Mouse (Mus musculus) forebrain, postnatal 0 days (tissue): Measurements from ENCODE around the gene Npy4r. TPM values are rescaled to one million over a fixed set of nuclear protein-coding genes. Genes with fewer than 3 reads are reported as not detected.

Experiments used
- ATAC-seq: fragments of 200-750 bp; cut with Nextera tagmentation; 2 replicates; pipeline ENCODE4 v1.8.0; 2017; ENCODE audit warnings: mild to moderate bottlenecking, moderate library complexity
- DNase-seq: peaks from one replicate; pipeline ENCODE4 v3.0.0-alpha.2; 2015
- H3K27ac ChIP-seq: fragments of 300-500 bp; sonication (generic); 2 replicates; pipeline ENCODE4 v1.5.1; 2014; ENCODE audit warnings: low read depth, mild to moderate bottlenecking, antibody characterized with exemption, low read length, moderate library complexity, mixed read lengths
- H3K27me3 ChIP-seq: fragments of 300-500 bp; sonication (generic); 2 replicates; pipeline ENCODE4 v1.6.1; 2014; ENCODE audit warnings: mild to moderate bottlenecking, low read length, mixed read lengths; ENCODE audit not compliant: insufficient read depth
- H3K36me3 ChIP-seq: fragments of 300-500 bp; sonication (generic); 2 replicates; pipeline ENCODE4 v1.6.1; 2014; ENCODE audit warnings: mild to moderate bottlenecking, moderate library complexity; ENCODE audit not compliant: insufficient read depth
- H3K4me1 ChIP-seq: fragments of 300-500 bp; sonication (generic); 2 replicates; pipeline ENCODE4 v1.6.1; 2014; ENCODE audit warnings: antibody characterized with exemption; ENCODE audit not compliant: insufficient read depth
- H3K4me2 ChIP-seq: fragments of 300-500 bp; sonication (generic); 2 replicates; pipeline ENCODE4 v1.6.1; 2014; ENCODE audit warnings: low read depth, mild to moderate bottlenecking, moderate library complexity
- H3K4me3 ChIP-seq: fragments of 300-500 bp; sonication (generic); 2 replicates; pipeline ENCODE4 v1.5.1; 2014; ENCODE audit warnings: low read depth, low read length, mixed read lengths
- H3K9ac ChIP-seq: fragments of 300-500 bp; sonication (generic); 2 replicates; pipeline ENCODE4 v1.6.1; 2014; ENCODE audit warnings: mild to moderate bottlenecking
- H3K9me3 ChIP-seq: fragments of 300-500 bp; sonication (generic); 2 replicates; pipeline ENCODE4 v1.6.1; 2016; ENCODE audit warnings: low read length
- CTCF ChIP-seq: sonication (generic); IDR thresholded peaks from 2 replicates; pipeline ENCODE4 v1.5.1; 2016; ENCODE audit warnings: antibody characterized with exemption, control low read depth, low read depth
- WGBS: fragments of 180-500 bp; shearing (Covaris S2); extraction: QIAGEN DNeasy Blood & Tissue Kit; methylation state at CpG from one replicate; pipeline ENCODE4 v1.1.7; 2014; 5-methylcytosine and 5-hydroxymethylcytosine counted together
- polyA plus RNA-seq: library from polyadenylated mRNA; unstranded; fragments of >200 nt; fragmentation: Nextera tagmentation; extraction: Ambion mirVana; gene quantifications from 2 replicates; pipeline ENCODE4 v1.2.1, GENCODE M21; 2015
- total RNA-seq: library from RNA; depleted of rRNA; stranded (reverse); fragments of >200 nt; gene quantifications from 2 replicates; pipeline ENCODE4 v1.2.3, GENCODE M21; 2014

Gene Npy4r
- total and polyA plus RNA-seq, 2 experiments from 2014 or later = 0.10 to 0.19 TPM

- H3K4me3 ChIP-seq = no peak overlapping the region
These were observed 32.0 kb downstream of the Npy4r start for GRCm38 (mm10) chr14:34120016-34120910.

GRCm38 (mm10) chr14:34119046-34119723 is 33.1 kb downstream of the Npy4r start:
- Histone ChIP-seq H3K9ac (no peak overlapping the region), H3K27ac (no peak overlapping the region), H3K36me3 (no peaks in the 10 kb centered on the region), H3K4me2 (no peak overlapping the region), H3K27me3 (no peaks in the 10 kb centered on the region), H3K9me3 (no peaks in the 10 kb centered on the region), H3K4me3 (no peak overlapping the region), H3K4me1 (no peaks in the 10 kb centered on the region)
- TF ChIP-seq CTCF = no peak
- 75% methylated on average over 7 of the region's 7 CpGs for WGBS
- no peak for DNase-seq
- ATAC-seq = no peak

More at GRCm38 (mm10) chr14:34120016-34120910, 32.0 kb downstream of the Npy4r start:
- Histone ChIP-seq H3K9ac (no peak overlapping the region), H3K27me3 (no peaks in the 10 kb centered on the region), H3K9me3 (no peaks in the 10 kb centered on the region), H3K4me2 (no peak overlapping the region), H3K27ac (no peak overlapping the region), H3K36me3 (no peaks in the 10 kb centered on the region), H3K4me1 (no peaks in the 10 kb centered on the region)
- no peak for TF ChIP-seq CTCF
- WGBS = 83% methylated on average over 12 of the region's 12 CpGs
- ATAC-seq (no peak), DNase-seq (no peak)

GRCm38 (mm10) chr14:34114311-34114710 is 38.0 kb downstream of the Npy4r start:
- Histone ChIP-seq H3K4me2 (no peak overlapping the region), H3K9ac (no peak overlapping the region), H3K4me1 (no peaks in the 10 kb centered on the region), H3K27me3 (no peaks in the 10 kb centered on the region), H3K27ac (no peak overlapping the region), H3K9me3 (no peaks in the 10 kb centered on the region), H3K4me3 (no peak overlapping the region), H3K36me3 (no peaks in the 10 kb centered on the region)
- DNase-seq = peak; percentile 9
- TF ChIP-seq CTCF = no peak
- ATAC-seq = no peak
- 75% methylated on average over 4 of the region's 4 CpGs for whole genome bisulfite sequencing

- H3K9me3 ChIP-seq = no peaks in the 10 kb centered on the region
- no peak overlapping the region for H3K27ac ChIP-seq
- ATAC-seq (no peak), DNase-seq (no peak)
- no peak overlapping the region for H3K4me2 ChIP-seq
- WGBS = 88% methylated on average over 4 of the region's 4 CpGs
- no peaks in the 10 kb centered on the region for H3K27me3 ChIP-seq
- no peak for TF ChIP-seq CTCF
- no peaks in the 10 kb centered on the region for H3K36me3 ChIP-seq
- no peak overlapping the region for H3K9ac ChIP-seq
- H3K4me3 ChIP-seq = no peak overlapping the region
- H3K4me1 ChIP-seq = no peaks in the 10 kb centered on the region
These were observed 44.7 kb downstream of the Npy4r start for GRCm38 (mm10) chr14:34107594-34107993.

- Histone ChIP-seq H3K27me3 (no peaks in the 10 kb centered on the region), H3K9me3 (no peaks in the 10 kb centered on the region), H3K36me3 (no peaks in the 10 kb centered on the region), H3K4me3 (no peak overlapping the region), H3K27ac (no peak overlapping the region), H3K4me1 (no peaks in the 10 kb centered on the region), H3K4me2 (no peak overlapping the region), H3K9ac (no peak overlapping the region)
- no peak for ATAC-seq
- WGBS = 55% methylated on average over 12 of the region's 12 CpGs
- TF ChIP-seq CTCF = peak; percentile 55
- DNase-seq = no peak
These were observed 45.8 kb downstream of the Npy4r start for GRCm38 (mm10) chr14:34106389-34107062.

- DNase-seq (peak; percentile 31), ATAC-seq (peak; percentile 48)
- Histone ChIP-seq H3K4me2 (no peak overlapping the region), H3K36me3 (no peaks in the 10 kb centered on the region), H3K4me3 (no peak overlapping the region), H3K27me3 (no peaks in the 10 kb centered on the region), H3K9me3 (no peaks in the 10 kb centered on the region), H3K27ac (no peak overlapping the region), H3K9ac (no peak overlapping the region), H3K4me1 (no peaks in the 10 kb centered on the region)
- TF ChIP-seq CTCF = peak; percentile 67
- 25% methylated on average over 8 of the region's 8 CpGs for WGBS
These were observed 47.4 kb downstream of the Npy4r start for GRCm38 (mm10) chr14:34104892-34105291.
